9 mouse cellular contexts compared by ENCODE assay signal in genomic region chr2:59440481-59440880, GRCm38 (mm10). TPM values are rescaled to one million over a fixed set of nuclear protein-coding genes. Genes with fewer than 3 reads are reported as not detected.
DNase-seq lines count a peak whose midpoint lies in the region; ATAC-seq and TF ChIP-seq lines count a peak whose summit lies in the region.
"Had no signal": no experiment of that assay in that cellular context is flagged by ENCODE, and none has a peak within 500 bp of the region (broad histone marks: within the 10 kb centered on the region; RNA-seq: fewer than 3 reads in every experiment).

No protein-coding gene starts in this region.

- TF ChIP-seq CTCF in intestine, postnatal 0 days (IDR thresholded peaks at IDR 0.05; ENCODE audit: low read depth): peak; percentile 91
- TF ChIP-seq CTCF in stomach, postnatal 0 days (IDR thresholded peaks at IDR 0.05; ENCODE audit: low read depth): peak; percentile 88

- no peak overlapping the region for H3K4me2 ChIP-seq in intestine, postnatal 0 days (replicated peaks; ENCODE audit: low read depth)
- no peak overlapping the region for H3K4me2 ChIP-seq in stomach, postnatal 0 days (replicated peaks; ENCODE audit: low read depth)

- TF ChIP-seq EP300 in stomach, postnatal 0 days (optimal IDR thresholded peaks at IDR 0.05): no peak

- H3K27me3 ChIP-seq in intestine, postnatal 0 days (replicated peaks; ENCODE audit: control insufficient read depth, insufficient read depth, low read length): no peaks in the 10 kb centered on the region
- no peaks in the 10 kb centered on the region for H3K27me3 ChIP-seq in stomach, postnatal 0 days (ENCODE audit: control insufficient read depth, insufficient read depth, low read length)

- peak; percentile 71 to 77 for DNase-seq in heart, adult 18-20 months
- no peak for DNase-seq in heart, postnatal 25 days (ENCODE audit: low spot score)
- DNase-seq in 416B (ENCODE audit: low read depth): peak; percentile 66
- DNase-seq in ZHBTc4 (ENCODE audit: low read depth, low spot score): peak; percentile 76
- DNase-seq in cerebellum, postnatal 14 days: peak; percentile 88 to 91
- DNase-seq in lung, postnatal 36 days: peak; percentile 79
- peak; percentile 76 for DNase-seq in stomach, postnatal 0 days (ENCODE audit: low spot score)

- no peak overlapping the region for H3K27ac ChIP-seq in intestine, postnatal 0 days (ENCODE audit: low read depth, low read length)
- H3K27ac ChIP-seq in stomach, postnatal 0 days (replicated peaks): no peak overlapping the region

- no peak overlapping the region for H3K4me3 ChIP-seq in intestine, postnatal 0 days (ENCODE audit: low read depth, low read length)
- no peak overlapping the region for H3K4me3 ChIP-seq in stomach, postnatal 0 days (ENCODE audit: low read depth, low read length)

- H3K9me3 ChIP-seq in intestine, postnatal 0 days (ENCODE audit: control insufficient read depth): no peaks in the 10 kb centered on the region
- H3K9me3 ChIP-seq in stomach, postnatal 0 days (ENCODE audit: control insufficient read depth, low read length): no peaks in the 10 kb centered on the region

- H3K36me3 ChIP-seq in intestine, postnatal 0 days (ENCODE audit: control insufficient read depth, insufficient read depth): no peaks in the 10 kb centered on the region
- no peaks in the 10 kb centered on the region for H3K36me3 ChIP-seq in stomach, postnatal 0 days (ENCODE audit: control insufficient read depth, insufficient read depth, low read length)

- no peak overlapping the region for H3K9ac ChIP-seq in intestine, postnatal 0 days (ENCODE audit: low read depth, low read length)
- no peak overlapping the region for H3K9ac ChIP-seq in stomach, postnatal 0 days (ENCODE audit: low read length)

- 27% methylated on average over 5 of the region's 5 CpGs for WGBS in intestine, postnatal 0 days
- WGBS in stomach, postnatal 0 days: 31% methylated on average over 5 of the region's 5 CpGs

- intact Hi-C loops in heart, postnatal 25 days (cut with DNase I): no loop called here

- no peak for ATAC-seq in intestine, postnatal 0 days
- ATAC-seq in stomach, postnatal 0 days (ENCODE audit: low FRiP score, low TSS enrichment): no peak

- H3K4me1 ChIP-seq in intestine, postnatal 0 days (replicated peaks; ENCODE audit: control insufficient read depth, insufficient read depth, low read length): no peaks in the 10 kb centered on the region
- peaks cover 2% of the 10 kb centered on the region; the same call in 1 of the 2 replicates for H3K4me1 ChIP-seq in stomach, postnatal 0 days (replicated peaks; ENCODE audit: control insufficient read depth, insufficient read depth)

RNA-seq across cellular contexts. Expression of gene Dapl1, which starts 44.0 kb away (rescaled TPM):
- total RNA-seq in heart, adult 18-20 months (2021): 1 to 10 TPM in 1 of 2 experiments, not detected in 1; 1.3 TPM
- not detected for total RNA-seq in heart, postnatal 25 days (2021)
- 2.0 and 3.0 TPM in 2 replicates for polyA plus RNA-seq in intestine, postnatal 0 days (2015; fragmentation: Nextera tagmentation; extraction: Ambion mirVana)
- 472 and 547 TPM in 2 replicates for polyA plus RNA-seq in stomach, postnatal 0 days (2015; fragmentation: Nextera tagmentation; extraction: Ambion mirVana)
- polyA plus RNA-seq: neural tube, embryonic 14.5 days had no signal
